Mouse (Mus musculus): ENCODE results near the gene Mroh9.

- TF ChIP-seq CTCF (conservative IDR thresholded peaks at IDR 0.05 in 1 of 2, IDR thresholded peaks at IDR 0.05 in 1 of 2; ENCODE audit: low read depth in 2 of 2, low read length in 2 of 2), result no peak
- TF ChIP-seq PAX5 (IDR thresholded peaks at IDR 0.05; ENCODE audit: low read length), result no peak
- no peak for TF ChIP-seq MAFK (IDR thresholded peaks at IDR 0.05; ENCODE audit: insufficient replicate concordance, low read length)
- TF ChIP-seq POLR2A (IDR thresholded peaks at IDR 0.05; ENCODE audit: low read depth, low read length), result no peak
- TF ChIP-seq RAD21 (IDR thresholded peaks at IDR 0.05; ENCODE audit: low read depth, low read length), result no peak
- no peak for TF ChIP-seq POLR2AphosphoS2 (IDR thresholded peaks at IDR 0.05; ENCODE audit: low read depth, low read length)
- TF ChIP-seq MYC (IDR thresholded peaks at IDR 0.05; ENCODE audit: low read depth, low read length), result no peak
- TF ChIP-seq EP300 (IDR thresholded peaks at IDR 0.05; ENCODE audit: low read length), result no peak
- no peak for TF ChIP-seq SIN3A (IDR thresholded peaks at IDR 0.05; ENCODE audit: low read length)
These were observed at the start of gene Mroh9 for GRCm38 (mm10) chr1:163085570-163085969.
